Mouse (Mus musculus) testis, adult 2 months (tissue): ENCODE measurements around the gene Tspan14.

Experiments
- CTCF ChIP-seq: fragments of 200-500 bp; IDR thresholded peaks from 2 replicates; pipeline ENCODE4 v1.5.1; 2012; ENCODE audit warnings: low read depth, mild to moderate bottlenecking, inconsistent platforms, low read length, moderate library complexity; ENCODE audit not compliant: control insufficient read depth, insufficient read depth, insufficient replicate concordance
- POLR2A ChIP-seq: fragments of 200-500 bp; IDR thresholded peaks from 2 replicates; pipeline ENCODE4 v1.6.1; 2012; ENCODE audit warnings: low read depth, mild to moderate bottlenecking, inconsistent platforms, low read length, moderate library complexity; ENCODE audit not compliant: control insufficient read depth

DNA sequence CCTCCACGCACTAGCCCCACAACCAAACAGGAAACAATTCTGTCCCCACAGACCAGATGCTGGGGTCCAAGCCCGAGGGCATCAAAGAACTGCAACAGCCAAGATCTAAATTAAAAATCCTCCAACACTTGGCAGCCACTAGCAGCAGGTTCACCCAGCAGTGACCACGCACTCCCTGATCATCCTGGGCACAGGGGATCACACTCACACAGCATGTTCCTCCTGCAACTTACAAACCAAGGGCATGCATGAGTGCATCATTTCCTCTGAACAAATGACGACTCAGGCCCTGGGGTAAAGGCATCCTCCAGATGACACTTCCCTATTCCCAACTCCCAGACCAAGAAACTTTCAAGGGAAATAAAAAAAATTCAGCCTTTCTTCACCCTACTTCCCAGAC is 29.6 kb downstream of the Tspan14 start:
- no peak for TF ChIP-seq POLR2A
- TF ChIP-seq CTCF = no peak
